Mouse (Mus musculus): ENCODE measurements at regions not wholly inside any gene's neighbourhood (a gene's known extent, or its start where the extent isn't known, plus 50 kb on each side); places are given as distances from the start of the nearest gene placed in this dataset.

- no peak for TF ChIP-seq E2F4 (IDR thresholded peaks at IDR 0.05; ENCODE audit: insufficient read depth)
- TF ChIP-seq POLR2A (IDR thresholded peaks at IDR 0.05; ENCODE audit: insufficient read length, low read depth): no peak
- TF ChIP-seq POLR2AphosphoS2 (IDR thresholded peaks at IDR 0.05; ENCODE audit: insufficient read length, low read depth): no peak
- no peak for TF ChIP-seq MAX (IDR thresholded peaks at IDR 0.05; ENCODE audit: low read depth)
- TF ChIP-seq REST (IDR thresholded peaks at IDR 0.05; ENCODE audit: insufficient read depth, insufficient read length): no peak
Measured at GRCm38 (mm10) chr19:45310944-45311603, 52.5 kb upstream of the Btrc start.
